Mouse (Mus musculus) liver, postnatal 0 days (tissue): Measurements from ENCODE around the gene Ralgds. TPM values are rescaled to one million over a fixed set of nuclear protein-coding genes. Genes with fewer than 3 reads are reported as not detected.

Experiments
- ATAC-seq: fragments of 200-750 bp; cut with Nextera tagmentation; 2 replicates; pipeline ENCODE4 v1.8.0; 2017; ENCODE audit warnings: mild to moderate bottlenecking, moderate library complexity
- DNase-seq: peaks from one replicate; pipeline ENCODE4 v3.0.0-alpha.2; 2016
- H3K27ac ChIP-seq: fragments of 300-500 bp; sonication (generic); 2 replicates; pipeline ENCODE4 v1.5.1; 2014; ENCODE audit warnings: antibody characterized with exemption, moderate library complexity, mild to moderate bottlenecking, low read depth
- H3K27me3 ChIP-seq: fragments of 300-500 bp; sonication (generic); 2 replicates; pipeline ENCODE4 v1.6.1; 2014; ENCODE audit warnings: low read length, control low read depth, mixed read lengths; ENCODE audit not compliant: insufficient read depth
- H3K36me3 ChIP-seq: fragments of 300-500 bp; sonication (generic); replicated peaks from 2 replicates; pipeline ENCODE4 v1.6.1; 2014; ENCODE audit warnings: mild to moderate bottlenecking, control low read depth, low read length, moderate library complexity, mixed read lengths; ENCODE audit not compliant: insufficient read depth
- H3K4me1 ChIP-seq: fragments of 300-500 bp; sonication (generic); 2 replicates; pipeline ENCODE4 v1.6.1; 2014; ENCODE audit warnings: antibody characterized with exemption, mild to moderate bottlenecking, control low read depth; ENCODE audit not compliant: insufficient read depth
- H3K4me2 ChIP-seq: fragments of 300-500 bp; sonication (generic); 2 replicates; pipeline ENCODE4 v1.6.1; 2014; ENCODE audit warnings: low read depth, mild to moderate bottlenecking, low read length, moderate library complexity, mixed read lengths
- H3K4me3 ChIP-seq: fragments of 300-500 bp; sonication (generic); 2 replicates; pipeline ENCODE4 v1.5.1; 2014; ENCODE audit warnings: low read depth, low read length
- H3K9ac ChIP-seq: fragments of 300-500 bp; sonication (generic); replicated peaks from 2 replicates; pipeline ENCODE4 v1.6.1; 2014; ENCODE audit warnings: mild to moderate bottlenecking, moderate library complexity
- H3K9me3 ChIP-seq: fragments of 300-500 bp; sonication (generic); 2 replicates; pipeline ENCODE4 v1.6.1; 2016; ENCODE audit warnings: mild to moderate bottlenecking, control low read depth, low read length, mixed read lengths
- CTCF ChIP-seq: sonication (generic); IDR thresholded peaks from 2 replicates; pipeline ENCODE4 v1.5.1; 2016; ENCODE audit warnings: antibody characterized with exemption, low read depth
- EP300 ChIP-seq: IDR thresholded peaks from 2 replicates; pipeline ENCODE4 v1.6.1; 2016; ENCODE audit warnings: antibody characterized with exemption, low read depth, mild to moderate bottlenecking
- WGBS: fragments of 180-500 bp; shearing (Covaris S2); extraction: QIAGEN DNeasy Blood & Tissue Kit; methylation state at CpG from one replicate; pipeline ENCODE4 v1.1.7; 2014; ENCODE audit not compliant: insufficient replicate concordance; 5-methylcytosine and 5-hydroxymethylcytosine counted together
- polyA plus RNA-seq: library from polyadenylated mRNA; unstranded; fragments of >200 nt; fragmentation: Nextera tagmentation; extraction: Ambion mirVana; gene quantifications from 2 replicates; pipeline ENCODE4 v1.2.1, GENCODE M21; 2015

Ralgds gene
- polyA plus RNA-seq, 1 experiment from 2014 or later, result 1.8 TPM

- WGBS, result 66% methylated on average over 6 of the region's 6 CpGs
- ATAC-seq (no peak), DNase-seq (no peak)
- Histone ChIP-seq H3K27me3 (no peaks in the 10 kb centered on the region), H3K9me3 (no peaks in the 10 kb centered on the region), H3K4me3 (no peak overlapping the region), H3K4me2 (no peak overlapping the region), H3K4me1 (0 out of 2 replicates have a peak, but pooled peaks cover 3% of the 10 kb centered on the region), H3K36me3 (no peaks in the 10 kb centered on the region; the same call in 1 of the 2 replicates), H3K9ac (no peak overlapping the region), H3K27ac (no peak overlapping the region)
- TF ChIP-seq EP300 (no peak), CTCF (no peak)
These were observed 33.6 kb downstream of the Ralgds start for GRCm38 (mm10) chr2:28546560-28546959.

- no peak for TF ChIP-seq EP300
- peak; percentile 99 for TF ChIP-seq CTCF
- 44% methylated on average over 11 of the region's 11 CpGs for WGBS
- H3K9ac ChIP-seq, result no peak overlapping the region
- DNase-seq (peak; percentile 89), ATAC-seq (peak; percentile 75)
- H3K4me2 ChIP-seq, result no peak overlapping the region
- no peaks in the 10 kb centered on the region; the same call in 1 of the 2 replicates for H3K36me3 ChIP-seq
- no peak overlapping the region for H3K27ac ChIP-seq
- H3K4me3 ChIP-seq, result no peak overlapping the region
- H3K9me3 ChIP-seq, result no peaks in the 10 kb centered on the region
- H3K4me1 ChIP-seq, result 0 out of 2 replicates have a peak, but pooled peaks cover 3% of the 10 kb centered on the region
- H3K27me3 ChIP-seq, result no peaks in the 10 kb centered on the region
These were observed 34.6 kb downstream of the Ralgds start for GRCm38 (mm10) chr2:28547237-28548172.

- Histone ChIP-seq H3K36me3 (no peaks in the 10 kb centered on the region; the same call in 1 of the 2 replicates), H3K9me3 (no peaks in the 10 kb centered on the region), H3K27ac (no peak overlapping the region), H3K9ac (no peak overlapping the region), H3K4me1 (0 out of 2 replicates have a peak, but pooled peaks cover 3% of the 10 kb centered on the region), H3K4me2 (no peak overlapping the region), H3K4me3 (no peak overlapping the region), H3K27me3 (no peaks in the 10 kb centered on the region)
- TF ChIP-seq CTCF (no peak), EP300 (no peak)
- WGBS, result 83% methylated on average over 13 of the region's 13 CpGs
- DNase-seq (no peak), ATAC-seq (no peak)
These were observed 36.2 kb downstream of the Ralgds start for GRCm38 (mm10) chr2:28549157-28549556.

- no peak for TF ChIP-seq CTCF
- no peaks in the 10 kb centered on the region; the same call in 1 of the 2 replicates for H3K36me3 ChIP-seq
- H3K9me3 ChIP-seq, result no peaks in the 10 kb centered on the region
- H3K27ac ChIP-seq, result no peak overlapping the region
- no peak overlapping the region for H3K4me3 ChIP-seq
- no peaks in the 10 kb centered on the region for H3K27me3 ChIP-seq
- no peak for DNase-seq
- no peak overlapping the region for H3K9ac ChIP-seq
- ATAC-seq, result no peak
- no peak overlapping the region for H3K4me2 ChIP-seq
- 77% methylated on average over 5 of the region's 5 CpGs for WGBS
- 0 out of 2 replicates have a peak, but pooled peaks cover 3% of the 10 kb centered on the region for H3K4me1 ChIP-seq
These were observed 39.4 kb downstream of the Ralgds start for GRCm38 (mm10) chr2:28552301-28552700.

- ATAC-seq (no peak), DNase-seq (no peak)
- Histone ChIP-seq H3K4me3 (no peak overlapping the region), H3K9me3 (no peaks in the 10 kb centered on the region), H3K9ac (no peak overlapping the region), H3K27me3 (no peaks in the 10 kb centered on the region), H3K27ac (no peak overlapping the region), H3K36me3 (no peaks in the 10 kb centered on the region), H3K4me1 (no peaks in the 10 kb centered on the region), H3K4me2 (no peak overlapping the region)
- 73% methylated on average over 5 of the region's 5 CpGs for WGBS
- TF ChIP-seq CTCF (no peak), EP300 (no peak)
These were observed 44.5 kb downstream of the Ralgds start for GRCm38 (mm10) chr2:28557452-28557851.

- H3K4me1 ChIP-seq, result no peaks in the 10 kb centered on the region
- ATAC-seq (no peak), DNase-seq (no peak)
- H3K36me3 ChIP-seq, result peaks cover 10% of the 10 kb centered on the region
- H3K9ac ChIP-seq, result no peak within 1 kb of the TSS
- WGBS, result 64% methylated on average over 6 of the region's 6 CpGs
- no peaks in the 10 kb centered on the region for H3K27me3 ChIP-seq
- TF ChIP-seq EP300 (no peak), CTCF (no peak)
- no peak within 1 kb of the TSS for H3K4me3 ChIP-seq
- no peak within 1 kb of the TSS for H3K27ac ChIP-seq
- H3K4me2 ChIP-seq, result no peak within 1 kb of the TSS
- H3K9me3 ChIP-seq, result no peaks in the 10 kb centered on the region
These were observed 50.4 kb downstream of the Ralgds start, which contains the start of gene Cel for GRCm38 (mm10) chr2:28563303-28563702. Cel (minus strand) TSS chr2:28563403.
